Mouse (Mus musculus): ENCODE measurements at regions not wholly inside any gene's neighbourhood (a gene's known extent, or its start where the extent isn't known, plus 50 kb on each side); places are given as distances from the start of the nearest gene placed in this dataset.

GRCm38 (mm10) chr12:47313413-47313812 lies 494.7 kb upstream of the Nova1 start:
- TF ChIP-seq NRF1 (IDR thresholded peaks at IDR 0.05; ENCODE audit: insufficient read depth, low read depth, low read length, poor library complexity, severe bottlenecking) (no peak), HCFC1 (IDR thresholded peaks at IDR 0.05; ENCODE audit: low read depth, low read length) (no peak), ETS1 (IDR thresholded peaks at IDR 0.05; ENCODE audit: low read depth, low read length) (no peak), TCF12 (IDR thresholded peaks at IDR 0.05; ENCODE audit: low read depth, low read length) (no peak), EP300 (IDR thresholded peaks at IDR 0.05; ENCODE audit: low read depth in 1 of 2, low read length in 2 of 2) (no peak), CTCF (IDR thresholded peaks at IDR 0.05 in 2 of 3, conservative IDR thresholded peaks at IDR 0.05 in 1 of 3; ENCODE audit: control insufficient read depth in 1 of 3, insufficient read depth in 1 of 3, low read depth in 2 of 3, low read length in 3 of 3, poor library complexity in 1 of 3, severe bottlenecking in 1 of 3) (peak in 2 of 3 experiments; percentile 29 to 51; a peak in 3 of 6 replicates), MEF2A (IDR thresholded peaks at IDR 0.05; ENCODE audit: extremely low read depth, insufficient replicate concordance, low read depth, low read length, poor library complexity, severe bottlenecking) (no peak), USF2 (IDR thresholded peaks at IDR 0.05; ENCODE audit: borderline replicate concordance in 1 of 2, insufficient read depth in 1 of 2, low read depth in 1 of 2, low read length in 2 of 2) (no peak)

Measured in MEL (cell line).